Mouse (Mus musculus): ENCODE measurements at regions not wholly inside any gene's neighbourhood (a gene's known extent, or its start where the extent isn't known, plus 50 kb on each side); places are given as distances from the start of the nearest gene placed in this dataset.
A peak's percentile ranks its signal among the peaks of the same experiment; 100 is the strongest.

DNA sequence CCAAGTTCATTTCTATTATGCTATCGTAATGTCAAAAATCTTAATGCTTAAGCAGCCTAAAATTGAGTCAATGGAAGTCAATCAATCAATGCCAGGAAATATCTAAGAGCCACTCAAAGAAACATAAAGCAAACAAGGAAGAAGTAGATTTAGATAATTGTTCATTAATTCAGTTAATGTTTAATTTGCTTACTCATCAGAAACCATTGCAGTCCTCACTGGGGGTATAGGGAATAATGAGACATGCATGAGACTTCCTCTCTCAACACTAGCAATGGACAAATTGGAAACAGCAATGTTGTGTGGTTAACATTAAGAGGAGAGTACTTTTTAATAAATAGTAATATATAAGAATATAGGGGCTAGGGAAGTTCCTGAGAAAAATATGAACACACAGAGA is 209.9 kb downstream of the Etaa1 start:
- DNase-seq (ENCODE audit: low spot score): no peak

DNA sequence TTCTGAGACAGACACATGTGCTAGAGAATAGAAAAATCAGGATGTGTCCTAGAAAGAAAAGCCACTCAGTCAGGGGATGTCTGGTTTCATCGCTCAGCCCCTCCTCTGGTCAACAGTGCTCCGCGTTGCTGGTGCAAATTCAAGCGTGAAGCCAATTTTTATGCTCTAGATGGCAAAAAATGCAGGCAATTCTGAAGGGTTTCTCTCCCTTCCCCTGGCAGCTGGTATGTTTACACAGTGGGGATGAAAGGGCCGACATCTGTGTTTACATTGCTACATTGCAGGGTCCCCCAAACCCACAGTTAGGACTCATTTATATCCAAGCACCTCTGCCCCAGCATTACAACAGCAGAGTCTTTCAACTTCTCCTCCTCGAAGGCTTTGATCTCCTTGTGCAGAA is 203.3 kb downstream of the Etaa1 start:
- DNase-seq (ENCODE audit: low spot score): no peak

DNA sequence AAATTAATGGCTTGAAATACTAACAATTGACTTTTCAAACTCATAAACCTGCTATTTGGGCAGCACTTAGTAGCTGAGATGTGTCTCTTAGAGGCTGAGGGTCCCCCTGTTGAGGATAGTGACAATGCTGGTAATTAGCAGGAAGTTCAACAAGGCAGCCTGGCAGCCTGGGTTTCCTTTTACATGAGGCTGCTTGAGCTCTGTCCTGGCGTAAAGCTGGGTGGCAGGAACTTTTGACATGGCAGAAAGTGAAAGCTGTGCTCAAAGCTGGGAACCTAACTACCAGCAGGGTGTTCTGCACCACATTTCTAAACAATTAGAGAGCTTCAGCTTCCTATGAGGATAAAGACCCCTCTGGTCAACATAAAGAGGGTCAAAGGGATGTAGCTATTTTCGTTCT is 194.5 kb downstream of the Etaa1 start:
- DNase-seq (ENCODE audit: low spot score): no peak

DNA sequence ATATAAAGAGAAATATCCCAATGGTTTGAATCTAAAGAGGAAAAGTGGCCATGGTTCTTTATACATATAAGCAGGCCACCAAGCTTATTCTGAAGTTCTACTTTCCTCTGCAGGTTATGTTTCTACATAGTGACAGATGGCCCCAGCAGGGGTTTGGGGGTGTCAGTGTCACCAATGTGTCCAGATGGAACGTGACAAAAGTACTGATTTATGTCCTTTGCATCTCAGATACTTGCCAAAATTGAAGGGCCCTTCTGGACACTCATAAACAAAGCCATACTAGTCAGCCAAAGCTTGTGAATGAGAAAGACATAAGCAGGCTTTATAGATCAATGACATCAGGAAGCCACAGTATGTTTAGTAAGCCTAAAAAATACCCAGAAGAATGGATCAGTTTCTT is 190.3 kb downstream of the Etaa1 start:
- no peak for DNase-seq (ENCODE audit: low spot score)

GRCm38 (mm10) chr11:17764146-17764545 is 189.5 kb downstream of the Etaa1 start:
- DNase-seq (ENCODE audit: low spot score): no peak

GRCm38 (mm10) chr11:17768345-17768759 is 185.3 kb downstream of the Etaa1 start:
- DNase-seq (ENCODE audit: low spot score): peak; percentile 18

DNA sequence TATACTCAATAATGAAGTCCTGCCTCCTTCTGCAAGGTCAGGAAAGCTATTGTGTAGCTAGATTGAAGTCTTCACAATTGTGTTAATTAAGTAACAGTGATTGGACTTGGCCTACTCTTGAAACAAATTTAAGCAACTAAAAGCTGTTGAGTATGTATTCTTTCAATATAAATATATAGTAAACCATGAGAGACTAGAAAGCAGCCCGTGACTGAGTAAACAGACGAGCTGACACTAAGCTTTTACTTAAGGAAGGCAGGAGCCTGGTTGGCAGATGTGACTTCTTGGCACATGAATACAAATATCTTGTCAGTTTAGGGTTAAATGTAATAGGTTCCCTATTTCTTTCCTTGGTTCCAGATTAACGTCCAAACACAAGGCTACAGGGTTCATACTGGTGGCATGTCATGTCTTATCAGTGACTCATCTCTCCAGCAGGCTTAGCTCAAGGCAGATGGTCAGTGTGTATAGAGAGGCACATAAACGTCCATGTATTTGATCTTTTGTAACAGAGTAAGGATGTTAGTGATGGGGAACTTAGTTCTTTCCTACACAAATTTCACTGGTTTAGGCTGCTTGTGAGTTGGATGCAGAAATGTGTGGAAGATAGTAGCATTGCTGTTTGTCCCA is 184.7 kb downstream of the Etaa1 start:
- DNase-seq (ENCODE audit: low spot score): no peak

DNA sequence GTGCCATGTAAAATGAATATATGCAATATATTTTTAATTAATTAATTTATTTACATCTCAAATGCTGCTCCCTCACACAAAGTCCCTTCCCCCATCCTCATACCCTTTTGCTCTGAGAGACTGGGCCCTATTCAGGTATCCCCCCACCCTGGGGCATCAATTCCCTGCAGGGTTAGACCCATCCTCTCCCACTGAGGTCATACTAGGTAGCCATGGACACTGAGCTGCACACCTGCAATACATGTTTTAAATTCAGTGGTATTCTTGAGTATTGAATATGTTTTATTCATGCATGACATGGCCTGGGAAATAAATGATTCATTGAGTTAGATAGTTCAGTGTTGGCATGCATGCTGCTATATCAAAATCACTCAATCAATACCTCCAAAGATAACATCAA is 156.0 kb downstream of the Etaa1 start:
- no peak for DNase-seq (ENCODE audit: low spot score)

DNA sequence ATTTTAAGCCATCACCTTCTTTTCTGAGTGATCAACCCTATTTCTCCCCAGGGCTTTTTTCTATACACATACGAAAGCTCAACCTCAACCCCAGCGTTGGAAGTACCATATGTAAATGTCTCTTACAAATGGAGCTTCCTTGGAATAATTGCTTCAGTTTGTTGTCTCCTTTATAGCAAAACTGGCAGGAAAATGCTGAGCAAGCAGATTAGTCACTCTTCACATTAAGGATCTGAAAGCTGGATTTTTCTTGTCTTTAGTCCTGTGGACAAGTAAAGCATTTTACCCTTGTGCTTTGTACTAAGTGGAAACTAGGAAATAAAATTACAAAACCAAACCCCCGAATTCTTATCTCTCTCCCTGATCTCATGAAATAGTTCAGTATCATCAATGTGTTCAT is 145.8 kb downstream of the Etaa1 start:
- no peak for DNase-seq (ENCODE audit: low spot score)

- no peak for DNase-seq (ENCODE audit: low spot score)
These were observed 141.7 kb downstream of the Etaa1 start for GRCm38 (mm10) chr11:17811829-17812559.

GRCm38 (mm10) chr11:17842642-17843041 is 111.0 kb downstream of the Etaa1 start:
- DNase-seq (ENCODE audit: low spot score): no peak

DNA sequence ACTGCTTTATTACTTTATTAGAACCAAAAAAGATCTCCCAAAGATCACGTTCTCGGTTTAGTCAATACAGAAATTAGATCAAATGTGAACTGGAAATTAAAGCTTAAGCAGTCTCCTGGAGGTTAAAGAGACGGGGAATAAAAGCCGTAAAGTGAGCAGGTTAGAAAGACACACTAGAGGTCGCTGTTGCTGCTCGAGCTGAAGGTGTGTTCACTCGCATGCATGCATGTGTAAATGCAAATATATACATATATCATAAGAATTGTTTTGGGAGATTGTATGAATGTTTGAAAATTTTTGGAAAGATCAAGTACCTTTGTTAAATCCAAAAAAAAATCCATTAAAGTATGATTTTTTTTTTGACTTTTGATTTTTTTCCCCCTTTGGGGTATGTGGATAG is 101.3 kb downstream of the Etaa1 start:
- DNase-seq (ENCODE audit: low spot score): no peak

DNA sequence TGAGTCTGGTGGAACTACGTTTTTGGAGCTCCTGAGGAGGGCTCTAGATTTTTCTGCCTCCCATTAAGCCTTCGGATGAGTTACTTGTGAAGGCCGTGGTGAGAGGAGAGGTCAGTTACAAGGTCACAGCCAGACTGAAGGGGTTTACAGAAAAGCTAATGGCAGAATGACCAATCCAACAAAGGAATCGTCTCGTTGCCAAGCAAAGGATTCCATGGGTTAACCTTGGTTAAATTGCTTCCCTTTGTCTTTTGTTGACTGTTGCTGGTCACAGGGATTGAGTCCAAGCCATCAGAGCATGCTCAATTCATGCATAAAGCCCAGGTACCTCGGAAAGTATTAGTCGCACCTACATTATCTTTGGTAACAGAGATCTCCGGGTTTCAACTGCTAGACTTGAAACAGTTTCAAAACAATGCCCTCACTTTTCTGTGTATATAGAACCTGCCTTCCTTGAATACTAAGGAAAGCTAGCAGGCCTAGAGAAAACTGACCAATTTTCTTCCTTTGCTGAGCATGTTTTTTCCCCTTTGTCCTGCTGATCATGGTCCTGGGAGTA is 100.3 kb downstream of the Etaa1 start:
- DNase-seq (ENCODE audit: low spot score): no peak

DNA sequence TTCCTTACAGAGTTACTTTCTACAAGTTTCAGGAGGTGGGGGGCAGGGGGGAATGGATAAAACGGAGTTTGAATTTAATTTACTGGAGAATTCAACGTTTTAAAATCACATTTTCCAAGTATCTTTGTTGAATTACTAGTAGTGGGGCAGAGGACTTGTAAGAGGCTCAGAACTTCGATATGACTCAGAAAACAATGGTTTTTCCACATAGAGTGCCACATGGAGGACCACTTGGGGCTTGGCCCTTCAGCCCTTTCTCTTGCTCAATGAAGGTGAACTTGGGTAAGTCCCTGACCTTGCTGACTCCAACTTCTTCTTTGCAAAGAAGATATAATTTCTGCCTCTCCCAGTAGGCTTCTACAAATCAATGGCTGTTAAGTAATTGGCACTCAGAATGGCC is 99.8 kb downstream of the Etaa1 start:
- no peak for DNase-seq (ENCODE audit: low spot score)

GRCm38 (mm10) chr11:17859364-17860131 is 94.1 kb downstream of the Etaa1 start:
- no peak for DNase-seq (ENCODE audit: low spot score)

- no peak for DNase-seq (ENCODE audit: low spot score)
These were observed 88.8 kb downstream of the Etaa1 start for GRCm38 (mm10) chr11:17864833-17865397.

DNA sequence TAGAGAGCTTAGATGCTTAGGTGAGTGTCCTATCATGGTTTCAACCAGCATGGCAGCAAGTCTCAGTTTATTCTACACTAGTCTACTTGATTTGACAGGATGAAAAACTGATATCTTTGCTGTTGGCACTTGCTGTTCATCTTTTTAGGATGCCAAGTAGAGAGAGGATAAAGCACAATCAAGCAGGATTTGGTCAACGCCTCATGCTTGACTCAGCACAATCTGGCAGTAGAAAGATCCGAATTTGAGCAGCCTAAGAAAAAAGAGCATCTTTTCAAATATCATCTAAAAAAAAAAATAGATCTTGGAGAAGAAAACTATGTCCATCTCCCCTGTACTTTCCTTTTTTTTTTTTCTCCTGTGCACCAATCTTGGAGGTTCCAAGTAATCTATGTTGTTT is 83.0 kb downstream of the Etaa1 start:
- DNase-seq (ENCODE audit: low spot score): no peak

DNA sequence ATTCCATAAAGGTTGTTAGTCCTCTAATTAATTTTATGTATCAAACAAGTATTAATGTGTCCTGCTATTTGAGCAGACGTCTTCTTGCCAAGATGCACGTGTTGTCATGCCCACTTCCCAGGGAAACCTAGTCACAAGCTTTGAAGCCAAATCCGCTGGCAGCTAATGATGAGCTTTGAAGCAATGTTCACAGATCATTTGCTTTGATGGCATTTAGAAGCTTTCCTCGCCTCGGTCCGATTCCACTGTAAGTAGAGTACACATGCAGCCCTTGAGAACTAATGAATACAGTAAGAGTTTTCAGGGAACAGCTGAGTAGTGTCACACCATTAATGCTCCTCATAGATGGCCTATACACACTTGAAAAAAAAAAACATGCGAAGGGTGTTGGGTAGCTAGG is 81.8 kb downstream of the Etaa1 start:
- no peak for DNase-seq (ENCODE audit: low spot score)

DNA sequence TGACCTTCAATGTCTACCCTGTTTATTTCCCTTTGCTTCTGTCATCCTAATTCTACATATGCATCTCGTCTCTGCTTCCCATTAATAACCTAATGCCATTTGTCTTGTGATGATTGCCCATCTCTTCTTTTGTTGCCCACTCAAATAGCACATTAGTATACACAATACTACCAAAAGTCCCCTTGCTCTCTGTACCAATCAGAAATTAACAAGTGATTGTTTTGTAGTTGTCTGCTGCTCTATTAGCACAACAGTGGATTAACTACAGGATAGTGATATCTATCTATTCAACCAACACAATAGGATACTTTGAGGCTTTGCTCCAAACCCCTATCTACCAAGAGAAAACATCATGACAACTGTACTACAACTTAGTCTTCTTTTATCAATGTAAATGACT is 70.4 kb downstream of the Etaa1 start:
- DNase-seq (ENCODE audit: low spot score): no peak

Measured in MN1 (cell line).